Mouse (Mus musculus): ENCODE measurements at regions not wholly inside any gene's neighbourhood (a gene's known extent, or its start where the extent isn't known, plus 50 kb on each side); places are given as distances from the start of the nearest gene placed in this dataset.

DNA sequence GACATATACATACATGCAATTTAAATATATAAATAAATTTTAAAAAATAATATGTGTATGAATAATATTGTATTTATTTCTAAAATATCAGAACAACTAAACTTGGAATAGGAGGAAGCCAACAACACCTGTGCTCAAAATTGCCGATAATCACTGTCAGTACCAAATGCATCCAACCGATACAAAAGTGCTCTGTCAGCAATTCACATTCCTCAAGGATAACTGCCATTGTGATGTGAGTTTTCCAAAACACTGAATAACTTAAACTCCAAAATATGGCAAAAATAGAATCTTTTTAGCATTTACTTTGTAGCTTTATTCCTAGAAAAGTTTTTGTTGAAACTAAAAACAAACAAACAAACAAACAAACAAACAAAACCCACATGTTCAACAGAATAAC, 279.4 kb downstream of the Actr3 start:
- DNase-seq (ENCODE audit: low read depth, low spot score) = no peak

DNA sequence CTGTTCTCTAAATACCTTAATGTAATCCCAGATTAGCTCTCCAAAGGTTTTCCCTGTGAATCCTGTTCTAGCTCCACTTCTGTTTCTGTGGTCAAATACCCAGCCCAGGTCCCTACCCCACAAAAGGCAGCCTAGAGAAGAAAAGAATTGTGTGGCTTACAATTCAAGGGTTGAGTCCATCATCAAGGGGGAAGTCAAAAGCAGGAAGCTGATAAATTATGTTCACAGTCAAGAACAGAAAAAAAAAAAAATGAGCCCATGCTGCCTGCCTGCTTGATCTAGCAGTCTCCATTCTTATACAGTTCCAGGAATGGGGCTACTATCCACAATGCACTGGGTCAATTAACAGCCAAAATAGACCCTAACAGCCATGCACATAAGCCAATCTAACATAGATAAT, 285.7 kb downstream of the Actr3 start:
- no peak for DNase-seq (ENCODE audit: low read depth, low spot score)

DNA sequence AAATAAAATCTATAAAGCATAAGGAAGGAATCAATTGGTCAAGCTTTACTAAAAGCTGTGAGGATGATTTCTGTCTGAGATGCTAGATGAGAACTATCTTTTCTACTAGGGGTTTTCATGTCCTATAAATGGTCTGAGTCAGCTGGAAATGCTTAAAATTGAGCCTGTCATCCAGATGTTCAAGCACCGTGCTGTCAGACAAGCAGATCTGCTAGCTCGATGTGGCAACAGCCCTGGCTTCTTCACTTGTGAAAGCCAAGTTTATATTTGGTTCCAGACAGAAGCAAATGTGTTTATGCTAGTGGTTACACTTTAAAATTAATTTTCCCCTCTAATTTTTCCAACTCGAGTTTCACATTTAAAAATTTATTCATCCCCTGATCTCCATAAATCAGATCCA, 311.7 kb downstream of the Actr3 start:
- no peak for DNase-seq (ENCODE audit: low read depth, low spot score)

- DNase-seq (ENCODE audit: low read depth, low spot score) = peak; percentile 74
Measured at GRCm38 (mm10) chr1:125100596-125100995, 334.9 kb downstream of the Actr3 start.

- no peak for DNase-seq (ENCODE audit: low read depth, low spot score)
Measured at GRCm38 (mm10) chr1:125084906-125085305, 350.6 kb downstream of the Actr3 start.

DNA sequence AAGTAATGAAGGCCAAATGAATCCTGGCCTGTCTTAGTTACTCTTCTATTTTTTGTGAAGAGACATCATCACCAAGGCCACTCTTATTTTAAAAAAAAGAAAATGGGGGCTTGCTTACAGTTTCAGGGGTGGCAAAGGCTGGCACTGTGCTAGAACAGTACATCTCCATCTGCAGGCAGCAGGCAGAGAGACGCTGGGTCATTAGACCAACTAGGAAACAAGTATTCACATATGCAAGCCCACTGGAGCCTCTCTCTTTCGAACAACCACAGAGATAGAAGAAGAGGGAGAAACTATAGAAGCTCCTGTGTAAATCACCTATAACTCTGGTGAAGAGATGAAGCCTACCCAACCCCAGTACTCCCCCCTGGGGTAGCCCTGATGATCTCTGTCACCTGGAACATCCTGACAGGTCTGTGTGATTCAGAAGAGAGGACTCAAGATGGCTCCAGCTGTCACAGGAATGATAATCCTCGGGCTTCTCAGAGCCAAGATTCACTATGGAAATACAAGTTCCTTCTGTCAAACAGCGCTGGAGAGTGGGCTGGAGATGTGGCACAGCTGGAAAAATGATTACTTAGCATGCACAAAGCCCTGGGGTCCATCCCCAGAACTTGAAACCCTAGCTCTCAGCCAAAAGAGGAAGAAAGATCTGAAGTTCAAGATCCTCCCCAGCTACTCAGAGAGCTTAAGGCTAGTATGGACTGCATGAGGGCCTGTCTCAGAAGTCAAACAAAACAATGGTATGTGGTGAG, 395.8 kb downstream of the Actr3 start:
- DNase-seq (ENCODE audit: low read depth, low spot score) = no peak

GRCm38 (mm10) chr1:125013301-125013700, 422.2 kb downstream of the Actr3 start:
- no peak for DNase-seq (ENCODE audit: low read depth, low spot score)

- no peak for DNase-seq (ENCODE audit: low read depth, low spot score)
Measured at GRCm38 (mm10) chr1:125011893-125012292, 423.6 kb downstream of the Actr3 start.

DNA sequence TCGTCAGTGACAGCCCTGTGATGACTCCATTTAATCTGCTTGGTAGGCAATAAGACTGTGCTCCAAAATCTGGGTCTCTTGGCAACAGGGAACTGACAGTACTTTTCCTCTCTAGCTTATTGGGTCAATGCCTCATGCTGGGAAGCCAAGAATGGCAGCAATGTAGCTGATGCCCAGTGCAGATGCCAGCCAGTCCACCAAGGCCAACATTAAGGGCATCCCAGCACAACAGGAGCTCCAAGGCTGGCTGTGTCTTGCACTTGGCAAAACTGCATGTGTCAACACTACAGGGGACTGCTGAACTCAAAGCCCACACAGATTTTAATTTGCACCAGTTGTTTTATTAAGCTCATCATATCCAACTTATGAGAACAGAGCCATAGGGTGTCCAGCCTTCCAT, 437.9 kb downstream of the Actr3 start:
- DNase-seq (ENCODE audit: low read depth, low spot score) = no peak

DNA sequence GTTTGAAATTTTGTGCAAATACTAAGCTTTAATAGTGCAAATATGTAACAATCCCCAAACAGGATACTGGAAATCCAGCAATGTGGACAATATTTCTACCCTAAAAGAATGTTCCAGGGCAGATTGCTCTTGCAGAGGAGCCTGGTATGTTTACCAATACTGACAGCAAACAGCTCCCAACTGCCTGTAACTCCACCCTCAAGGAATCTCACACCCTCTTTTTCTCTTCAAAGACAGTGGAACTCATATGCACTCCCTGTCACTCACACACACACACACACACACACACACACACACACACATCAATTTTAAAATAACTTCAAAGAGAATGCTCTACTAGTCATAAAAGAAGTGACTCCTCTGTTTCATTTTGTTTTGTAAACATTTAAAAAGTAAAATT, 484.7 kb downstream of the Actr3 start:
- DNase-seq (ENCODE audit: low read depth, low spot score) = no peak

DNA sequence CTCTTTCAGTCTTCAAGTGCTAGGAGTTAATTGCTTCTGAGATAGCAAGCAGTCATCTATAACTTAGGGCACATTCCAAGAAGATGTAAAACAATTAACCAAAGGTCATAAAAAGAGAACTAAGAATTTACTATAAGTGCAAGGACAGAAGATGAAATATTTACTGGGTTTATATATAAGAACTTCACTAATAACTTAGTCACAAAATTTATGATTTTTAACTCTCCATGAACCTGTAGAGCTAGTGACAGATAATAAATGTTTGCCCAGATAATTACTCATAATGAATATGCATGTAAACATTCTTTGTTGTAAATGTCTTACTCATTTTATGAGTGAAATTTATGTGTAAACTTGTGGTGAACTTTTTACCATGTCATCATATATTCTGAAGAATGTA, 531.2 kb downstream of the Actr3 start:
- DNase-seq (ENCODE audit: low read depth, low spot score) = no peak

GRCm38 (mm10) chr1:124871148-124871547, 564.4 kb downstream of the Actr3 start:
- no peak for DNase-seq (ENCODE audit: low read depth, low spot score)

- no peak for DNase-seq (ENCODE audit: low read depth, low spot score)
Measured at GRCm38 (mm10) chr1:124866248-124866647, 569.3 kb downstream of the Actr3 start.

DNA sequence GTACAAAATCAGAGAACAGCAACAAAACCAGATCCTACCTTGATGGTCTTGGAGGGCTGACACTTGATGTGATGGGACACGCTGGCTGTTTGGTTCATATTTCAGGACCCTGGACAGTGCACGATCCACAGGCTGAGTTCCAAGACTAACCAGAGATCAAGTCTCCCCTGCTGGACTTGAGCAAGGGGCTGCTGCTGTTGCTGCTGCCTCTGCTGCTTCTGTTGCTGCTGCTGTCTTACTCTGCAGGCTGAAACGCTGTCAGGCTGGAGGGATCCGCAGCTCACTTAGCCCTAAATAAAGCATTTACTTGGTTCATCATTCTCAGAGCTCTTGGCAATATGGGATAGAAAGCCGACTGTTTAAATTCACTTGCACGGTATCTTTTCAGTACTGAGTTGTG, 589.8 kb downstream of the Actr3 start:
- DNase-seq (ENCODE audit: low read depth, low spot score) = no peak

- DNase-seq (ENCODE audit: low read depth, low spot score) = no peak
Measured at GRCm38 (mm10) chr1:124825717-124826116, 609.8 kb downstream of the Actr3 start.

GRCm38 (mm10) chr1:124793026-124793425, 642.5 kb downstream of the Actr3 start:
- no peak for DNase-seq (ENCODE audit: low read depth, low spot score)

DNA sequence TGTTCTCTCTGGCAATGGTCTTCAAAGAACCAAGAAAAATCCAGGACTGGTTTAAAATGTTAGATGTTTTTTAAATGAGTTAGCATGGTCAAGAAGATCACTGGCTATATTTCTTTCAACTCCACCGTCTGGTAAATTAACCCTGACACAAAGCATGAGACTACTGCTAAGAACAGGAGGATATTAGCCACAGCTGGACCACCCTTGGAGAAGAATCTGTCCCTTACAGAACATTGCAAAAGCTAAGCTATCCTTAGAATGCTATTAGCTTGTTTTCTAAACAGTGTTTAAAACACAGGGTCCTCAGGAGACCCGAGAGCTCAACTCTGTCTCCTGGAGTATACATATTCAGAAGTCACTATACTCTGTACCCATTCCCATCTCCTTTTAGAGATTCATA, 644.9 kb downstream of the Actr3 start:
- no peak for DNase-seq (ENCODE audit: low read depth, low spot score)

- no peak for DNase-seq (ENCODE audit: low read depth, low spot score)
Measured at GRCm38 (mm10) chr1:124790130-124790529, 645.4 kb downstream of the Actr3 start.

- no peak for DNase-seq (ENCODE audit: low read depth, low spot score)
Measured at GRCm38 (mm10) chr1:124783066-124783465, 652.5 kb downstream of the Actr3 start.

- DNase-seq (ENCODE audit: low read depth, low spot score) = no peak
Measured at GRCm38 (mm10) chr1:124777685-124778084, 657.8 kb downstream of the Actr3 start.

DNA sequence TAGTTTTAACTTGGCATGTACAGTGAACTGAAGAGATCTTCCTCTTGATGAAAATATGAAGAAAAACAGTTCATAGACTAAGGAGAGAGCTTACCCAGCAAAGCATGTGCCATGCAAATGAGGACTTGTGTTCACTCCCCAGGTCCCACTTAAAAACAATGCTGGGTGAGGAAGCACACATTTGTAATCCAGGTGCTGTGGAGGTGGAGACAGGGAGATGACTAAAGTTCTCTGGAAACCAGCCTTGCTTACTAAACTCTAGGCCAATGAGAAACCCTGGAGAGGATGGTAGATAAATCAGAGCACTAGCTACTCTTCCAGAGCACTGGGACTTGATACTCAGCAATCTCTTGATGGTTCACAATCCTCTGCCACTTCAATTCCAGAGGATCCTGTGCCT, 678.8 kb downstream of the Actr3 start:
- no peak for DNase-seq (ENCODE audit: low read depth, low spot score)

GRCm38 (mm10) chr1:124739777-124740176, 694.4 kb upstream of the Dpp10 start:
- DNase-seq (ENCODE audit: low read depth, low spot score) = no peak

DNA sequence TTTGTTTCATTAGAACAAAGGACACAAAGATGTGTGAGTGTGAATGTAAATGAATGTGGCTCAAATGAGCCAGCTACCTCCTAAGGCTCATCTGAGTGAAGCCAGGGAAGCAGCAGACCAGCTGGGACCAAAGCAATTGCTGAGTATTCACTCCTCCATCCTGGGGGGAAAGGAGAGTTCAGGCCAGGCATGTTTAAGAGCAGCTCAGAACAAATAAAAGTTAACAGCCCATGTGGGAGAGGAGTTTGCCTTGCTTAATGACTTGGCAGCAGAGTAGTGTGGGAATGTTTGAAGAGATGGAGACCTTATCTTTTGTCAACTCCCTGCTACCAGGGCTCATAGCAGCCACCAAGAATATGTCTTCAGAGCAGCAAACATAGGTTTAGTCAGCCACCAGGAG, 685.0 kb upstream of the Dpp10 start:
- DNase-seq (ENCODE audit: low read depth, low spot score) = no peak

GRCm38 (mm10) chr1:124718065-124718464, 672.7 kb upstream of the Dpp10 start:
- DNase-seq (ENCODE audit: low read depth, low spot score) = peak; percentile 71

Measured in retina, postnatal 7 days (tissue).